In genomic region chr19:59261604-59262003, GRCm38 (mm10) we compare ENCODE assay signal across 9 mouse cellular contexts. TPM values are rescaled to one million over a fixed set of nuclear protein-coding genes. Genes with fewer than 3 reads are reported as not detected.
DNase-seq lines count a peak whose midpoint lies in the region; ATAC-seq and TF ChIP-seq lines count a peak whose summit lies in the region.
"Had no signal": no experiment of that assay in that cellular context is flagged by ENCODE, and none has a peak within 500 bp of the region (broad histone marks: within the 10 kb centered on the region; RNA-seq: fewer than 3 reads in every experiment).

No protein-coding gene starts in this region.

- H3K9ac ChIP-seq in MEL (ENCODE audit: control insufficient read depth, low read depth, low read length, poor library complexity, severe bottlenecking) = peak overlapping the region; percentile 60
- H3K9ac ChIP-seq in hindbrain, embryonic 12.5 days = no peak overlapping the region

- peaks cover 12% of the 10 kb centered on the region for H3K4me1 ChIP-seq in E14TG2a.4 (replicated peaks; ENCODE audit: low read depth, low read length)
- H3K4me1 ChIP-seq in MEL (ENCODE audit: control insufficient read depth in 1 of 2, insufficient read depth in 2 of 2, low read length in 2 of 2) = peaks cover 0 to 19% of the 10 kb centered on the region in 2 experiments; a peak in 3 of 4 replicates
- H3K4me1 ChIP-seq in hindbrain, embryonic 12.5 days = peaks cover 33% of the 10 kb centered on the region

- H3K27ac ChIP-seq in MEL (ENCODE audit: control insufficient read depth, low read depth, low read length) = peak overlapping the region; percentile 27
- no peak overlapping the region for H3K27ac ChIP-seq in hindbrain, embryonic 12.5 days

- TF ChIP-seq POLR2A in MEL (IDR thresholded peaks at IDR 0.05; ENCODE audit: control insufficient read depth in 1 of 2, insufficient read depth in 1 of 2, low read depth in 1 of 2, low read length in 2 of 2, poor library complexity in 1 of 2) = no peak

- WGBS in hindbrain, embryonic 12.5 days = 42% methylated on average over 7 of the region's 7 CpGs

- H3K36me3 ChIP-seq in E14TG2a.4 (ENCODE audit: insufficient read depth, low read length) = no peaks in the 10 kb centered on the region
- H3K36me3 ChIP-seq in MEL (ENCODE audit: control insufficient read depth in 1 of 2, insufficient read depth in 2 of 2, low read length in 2 of 2) = peaks cover 0 to 11% of the 10 kb centered on the region in 2 experiments; a peak in 2 of 4 replicates
- H3K36me3 ChIP-seq in hindbrain, embryonic 12.5 days = no peaks in the 10 kb centered on the region

- H3K27me3 ChIP-seq in E14TG2a.4 (ENCODE audit: insufficient read depth, low read length) = peaks cover 69% of the 10 kb centered on the region
- no peaks in the 10 kb centered on the region; a peak in 1 of 4 replicates for H3K27me3 ChIP-seq in MEL (ENCODE audit: control insufficient read depth in 1 of 2, insufficient read depth in 2 of 2, low read length in 2 of 2)
- H3K27me3 ChIP-seq in hindbrain, embryonic 12.5 days = peaks cover 38% of the 10 kb centered on the region

- H3K4me3 ChIP-seq in E14TG2a.4 (replicated peaks; ENCODE audit: low read length) (peak overlapping the region; percentile 78), MEL (ENCODE audit: control insufficient read depth in 1 of 2, insufficient read depth in 1 of 2, low read depth in 2 of 2, low read length in 2 of 2) (peak overlapping the region; percentile 68 to 72)
- H3K4me3 ChIP-seq in hindbrain, embryonic 12.5 days = peak overlapping the region; percentile 46

- no peaks in the 10 kb centered on the region for H3K79me2 ChIP-seq in MEL (ENCODE audit: control insufficient read depth, insufficient read depth, low read length, poor library complexity)

- TF ChIP-seq CTCF in E14TG2a.4 (conservative IDR thresholded peaks at IDR 0.05; ENCODE audit: low read length) (no peak), MEL (IDR thresholded peaks at IDR 0.05 in 2 of 3, conservative IDR thresholded peaks at IDR 0.05 in 1 of 3; ENCODE audit: control insufficient read depth in 1 of 3, insufficient read depth in 1 of 3, low read depth in 2 of 3, low read length in 3 of 3, poor library complexity in 1 of 3, severe bottlenecking in 1 of 3) (no peak)

- DNase-seq in MEL (ENCODE audit: low read depth, low spot score) = peak; percentile 55
- no peak for DNase-seq in cerebellum, postnatal 36 days
- DNase-seq in cerebellum, postnatal 4 days (ENCODE audit: low spot score in 2 of 2) = no peak
- no peak for DNase-seq in right cerebral cortex, postnatal 4 days
- no peak for DNase-seq in left cerebral cortex, adult 18-20 months (ENCODE audit: low spot score in 2 of 2)

- TF ChIP-seq EP300 in MEL (IDR thresholded peaks at IDR 0.05; ENCODE audit: low read depth in 1 of 2, low read length in 2 of 2) = peak; percentile 87 to 88

- H3K9me3 ChIP-seq in E14TG2a.4 (ENCODE audit: low read length) (peaks cover 9% of the 10 kb centered on the region; the same call in 1 of the 2 replicates), MEL (replicated peaks; ENCODE audit: insufficient read depth, low read length) (no peaks in the 10 kb centered on the region)
- H3K9me3 ChIP-seq in hindbrain, embryonic 12.5 days (replicated peaks) = peaks cover 4% of the 10 kb centered on the region; the same call in 1 of the 2 replicates

- ATAC-seq in hindbrain, embryonic 12.5 days (ENCODE audit: low FRiP score) = no peak
- ATAC-seq in megakaryocyte, adult 5-6 weeks (ENCODE audit: poor library complexity, severe bottlenecking) = 0 out of 2 replicates have a peak, but pooled peaks have one; percentile 17

- TF ChIP-seq RAD21 in MEL (IDR thresholded peaks at IDR 0.05; ENCODE audit: low read depth, low read length) = no peak

- peak overlapping the region; percentile 68 for H3K4me2 ChIP-seq in hindbrain, embryonic 12.5 days (replicated peaks)

TF ChIP-seq in MEL, 35 proteins besides CTCF, POLR2A, EP300 and RAD21:
- TF ChIP-seq MAFK (IDR thresholded peaks at IDR 0.05; ENCODE audit: borderline replicate concordance, low read depth, low read length) = no peak
- no peak for TF ChIP-seq ZNF384 (IDR thresholded peaks at IDR 0.05; ENCODE audit: low read depth, low read length)
- peak; percentile 89 for TF ChIP-seq TCF12 (IDR thresholded peaks at IDR 0.05; ENCODE audit: low read depth, low read length)
- peak; percentile 63 for TF ChIP-seq ETS1 (IDR thresholded peaks at IDR 0.05; ENCODE audit: low read depth, low read length)
- TF ChIP-seq ZC3H11A (IDR thresholded peaks at IDR 0.05; ENCODE audit: low read depth, low read length) = no peak
- no peak for TF ChIP-seq JUND (IDR thresholded peaks at IDR 0.05; ENCODE audit: low read depth, low read length)
- no peak for TF ChIP-seq USF2 (IDR thresholded peaks at IDR 0.05; ENCODE audit: borderline replicate concordance in 1 of 2, insufficient read depth in 1 of 2, low read depth in 1 of 2, low read length in 2 of 2)
- no peak for TF ChIP-seq E2F4 (IDR thresholded peaks at IDR 0.05; ENCODE audit: borderline replicate concordance, low read depth, low read length)
- TF ChIP-seq MAZ (IDR thresholded peaks at IDR 0.05; ENCODE audit: low read depth, low read length) = no peak
- TF ChIP-seq ELF1 (IDR thresholded peaks at IDR 0.05; ENCODE audit: low read depth, low read length) = no peak
- no peak for TF ChIP-seq MYC (IDR thresholded peaks at IDR 0.05; ENCODE audit: low read depth, low read length)
- TF ChIP-seq TAL1 (IDR thresholded peaks at IDR 0.05; ENCODE audit: low read length) = peak; percentile 80
- no peak for TF ChIP-seq MEF2A (IDR thresholded peaks at IDR 0.05; ENCODE audit: extremely low read depth, insufficient replicate concordance, low read depth, low read length, poor library complexity, severe bottlenecking)
- TF ChIP-seq SIN3A (IDR thresholded peaks at IDR 0.05; ENCODE audit: low read length) = peak; percentile 20; the same call in 1 of the 2 replicates
- TF ChIP-seq UBTF (IDR thresholded peaks at IDR 0.05; ENCODE audit: borderline replicate concordance, insufficient read depth, low read depth, low read length) = no peak
- TF ChIP-seq HCFC1 (IDR thresholded peaks at IDR 0.05; ENCODE audit: low read depth, low read length) = no peak
- 0 out of 2 replicates have a peak, but pooled peaks have one; percentile 21 for TF ChIP-seq MXI1 (IDR thresholded peaks at IDR 0.05; ENCODE audit: low read depth, low read length)
- TF ChIP-seq RCOR1 (IDR thresholded peaks at IDR 0.05; ENCODE audit: low read depth, low read length) = peak; percentile 72; the same call in 1 of the 2 replicates
- no peak for TF ChIP-seq GABPA (IDR thresholded peaks at IDR 0.05; ENCODE audit: low read depth, low read length)
- peak; percentile 6; the same call in 1 of the 2 replicates for TF ChIP-seq BHLHE40 (IDR thresholded peaks at IDR 0.05; ENCODE audit: borderline replicate concordance, low read depth, low read length)
- peak; percentile 23; the same call in 1 of the 2 replicates for TF ChIP-seq USF1 (IDR thresholded peaks at IDR 0.05; ENCODE audit: low read depth, low read length)
- no peak for TF ChIP-seq POLR2AphosphoS5 (IDR thresholded peaks at IDR 0.05; ENCODE audit: borderline replicate concordance, low read depth, low read length)
- no peak for TF ChIP-seq ZMIZ1 (IDR thresholded peaks at IDR 0.05; ENCODE audit: low read depth, low read length)
- TF ChIP-seq NRF1 (IDR thresholded peaks at IDR 0.05; ENCODE audit: insufficient read depth, low read depth, low read length, poor library complexity, severe bottlenecking) = no peak
- 0 out of 2 replicates have a peak, but pooled peaks have one; percentile 22 for TF ChIP-seq TBP (IDR thresholded peaks at IDR 0.05; ENCODE audit: low read depth, low read length)
- no peak for TF ChIP-seq MAX (IDR thresholded peaks at IDR 0.05; ENCODE audit: low read length)
- peak; percentile 80 for TF ChIP-seq GATA1 (IDR thresholded peaks at IDR 0.05; ENCODE audit: low read depth, low read length)
- TF ChIP-seq POLR2AphosphoS2 (IDR thresholded peaks at IDR 0.05; ENCODE audit: low read length) = no peak
- no peak for TF ChIP-seq CHD2 (IDR thresholded peaks at IDR 0.05; ENCODE audit: low read length)
- TF ChIP-seq KAT2A (conservative IDR thresholded peaks at IDR 0.05; ENCODE audit: low read depth, low read length) = no peak
- TF ChIP-seq SMC3 (IDR thresholded peaks at IDR 0.05; ENCODE audit: low read depth, low read length) = no peak
- TF ChIP-seq NELFE (IDR thresholded peaks at IDR 0.05; ENCODE audit: low read depth, low read length) = no peak
- peak; percentile 38; the same call in 1 of the 2 replicates for TF ChIP-seq MYB (IDR thresholded peaks at IDR 0.05; ENCODE audit: low read depth, low read length)
- TF ChIP-seq CHD1 (IDR thresholded peaks at IDR 0.05; ENCODE audit: low read depth, low read length) = no peak
TF ChIP-seq in MEL: peak in this region for 11.

RNA-seq across cellular contexts. Expression of gene Slc18a2, which starts 0.9 kb away (rescaled TPM):
- 1.0 and 1.5 TPM in 2 replicates for total RNA-seq in MEL (2012; rRNA removed)
- polyA plus RNA-seq in MEL (2012; ENCODE audit: insufficient read depth in 1 of 2, insufficient read length in 2 of 2, low read depth in 1 of 2, low replicate concordance in 2 of 2, missing spikeins in 1 of 2) = 1 to 10 TPM in 1 of 2 experiments, not detected in 1; 4.2 TPM
- 17.5 and 17.9 TPM in 2 replicates for polyA plus RNA-seq in hindbrain, embryonic 12.5 days (2016; fragmentation: Nextera tagmentation; extraction: Ambion mirVana)
- total RNA-seq in megakaryocyte, adult 5-6 weeks (2015) = 4.8 and 6.4 TPM in 2 replicates
- 2.2 and 2.5 TPM in 2 replicates for total RNA-seq in megakaryocyte, adult 5-6 weeks (2017)
- under 1 TPM in 1 of 2 experiments, not detected in 1; 0.21 TPM for total RNA-seq in left cerebral cortex, adult 18-20 months (2021)

RNA-seq across cellular contexts. Expression of gene Kcnk18, which starts 42.6 kb away (rescaled TPM):
- not detected in 2 replicates for total RNA-seq in MEL (2012; rRNA removed)
- polyA plus RNA-seq in MEL (2012; ENCODE audit: insufficient read depth in 1 of 2, insufficient read length in 2 of 2, low read depth in 1 of 2, low replicate concordance in 2 of 2, missing spikeins in 1 of 2) = not detected
- not detected in 2 replicates for polyA plus RNA-seq in hindbrain, embryonic 12.5 days (2016; fragmentation: Nextera tagmentation; extraction: Ambion mirVana)
- not detected in 2 replicates for total RNA-seq in megakaryocyte, adult 5-6 weeks (2015)
- not detected in 2 replicates for total RNA-seq in megakaryocyte, adult 5-6 weeks (2017)
- total RNA-seq in left cerebral cortex, adult 18-20 months (2021) = not detected
- total RNA-seq: neutrophil, adult 5-6 weeks had no signal
